ENCODE assay signal across 24 mouse cellular contexts in genomic region chr1:118667536-118667935, GRCm38 (mm10).
"Had no signal": no experiment of that assay in that cellular context is flagged by ENCODE, and none has a peak within 500 bp of the region (broad histone marks: within the 10 kb centered on the region; RNA-seq: fewer than 3 reads in every experiment).

No protein-coding gene starts in this region.

- H3K36me3 ChIP-seq: heart, embryonic 10.5 days; heart, embryonic 12.5 days; hindbrain, embryonic 10.5 days; hindbrain, embryonic 12.5 days; limb, embryonic 10.5 days; limb, embryonic 12.5 days; liver, embryonic 13.5 days; liver, embryonic 15.5 days had no signal

- H3K4me2 ChIP-seq: heart, embryonic 12.5 days; hindbrain, embryonic 12.5 days; hindbrain, embryonic 14.5 days; limb, embryonic 12.5 days; liver, embryonic 11.5 days; liver, embryonic 13.5 days; liver, embryonic 15.5 days had no signal

- H3K27ac ChIP-seq: gastrocnemius, adult 2 months; heart, embryonic 10.5 days; hindbrain, embryonic 10.5 days; hindbrain, embryonic 12.5 days; hindbrain, embryonic 14.5 days; kidney, postnatal 0 days; layer of hippocampus, adult 2 months; left cerebral cortex, adult 2 months; limb, embryonic 10.5 days; limb, embryonic 12.5 days; liver, embryonic 13.5 days; liver, embryonic 15.5 days had no signal

- H3K9ac ChIP-seq: heart, embryonic 12.5 days; hindbrain, embryonic 12.5 days; hindbrain, embryonic 14.5 days; limb, embryonic 12.5 days; liver, embryonic 13.5 days; liver, embryonic 15.5 days; liver, postnatal 0 days had no signal

- DNase-seq: gastrocnemius, adult 2 months; gastrocnemius, postnatal 10 days; gastrocnemius, postnatal 25 days; heart, adult 18-20 months; heart, postnatal 10 days; heart, postnatal 4 days; liver; liver, embryonic 13.5 days; liver, postnatal 0 days had no signal

- ATAC-seq: forebrain, embryonic 16.5 days; hindbrain, embryonic 16.5 days; intestine, embryonic 16.5 days; liver, postnatal 0 days had no signal

- H3K4me3 ChIP-seq: gastrocnemius, adult 2 months; heart, embryonic 10.5 days; heart, embryonic 12.5 days; hindbrain, embryonic 10.5 days; hindbrain, embryonic 12.5 days; layer of hippocampus, adult 2 months; left cerebral cortex, adult 2 months; limb, embryonic 10.5 days; limb, embryonic 12.5 days; liver, embryonic 13.5 days; liver, embryonic 15.5 days had no signal

- H3K9me3 ChIP-seq: heart, embryonic 10.5 days; heart, embryonic 12.5 days; hindbrain, embryonic 10.5 days; hindbrain, embryonic 12.5 days; limb, embryonic 10.5 days; limb, embryonic 12.5 days; liver, embryonic 13.5 days; liver, embryonic 15.5 days had no signal

- H3K4me1 ChIP-seq: liver, embryonic 13.5 days; liver, embryonic 15.5 days had no signal

- H3K27me3 ChIP-seq: hindbrain, embryonic 12.5 days; limb, embryonic 12.5 days; liver, embryonic 13.5 days; liver, embryonic 15.5 days had no signal
